Mouse (Mus musculus): ENCODE results near the gene Rcan2.

Gene Rcan2

DNA sequence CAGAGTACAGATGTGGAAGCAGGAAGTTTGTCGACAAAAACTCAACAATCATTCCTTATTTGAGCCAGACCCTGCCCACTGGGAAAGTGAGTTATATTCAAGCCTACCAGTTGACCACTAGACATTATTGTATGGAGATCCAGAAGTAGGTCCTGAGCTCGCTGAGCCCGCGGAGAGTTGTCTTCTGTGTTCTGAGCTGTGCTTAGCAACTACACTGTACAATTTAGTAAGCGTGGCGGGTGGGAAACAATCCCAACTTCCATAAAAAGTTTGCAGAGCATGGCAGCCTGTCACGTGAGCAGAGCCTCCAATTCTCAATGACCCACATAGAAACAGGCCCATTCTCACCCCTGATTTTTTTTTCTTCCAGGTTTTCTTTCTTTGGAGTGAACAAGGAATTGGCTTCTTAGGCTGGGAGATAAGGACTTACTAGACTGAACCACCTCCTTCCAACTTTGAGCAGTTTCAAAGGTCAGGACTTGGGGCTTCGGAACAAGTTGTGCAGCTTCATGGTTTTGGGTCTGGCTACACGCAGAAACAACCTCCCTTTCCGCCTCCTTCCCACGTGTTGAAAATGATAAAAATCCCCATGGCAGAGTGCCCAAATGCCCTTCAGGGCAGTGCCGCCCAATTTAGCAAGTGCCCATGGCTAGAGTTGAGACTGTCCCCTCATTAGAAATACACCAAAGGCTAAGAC lies 276.1 kb downstream of the Rcan2 start:
- DNase-seq (ENCODE audit: low spot score) = no peak

- DNase-seq (ENCODE audit: low spot score) = no peak
These were observed 276.7 kb downstream of the Rcan2 start for GRCm38 (mm10) chr17:44077843-44078160.

- peak; percentile 82 for DNase-seq (ENCODE audit: low spot score)
These were observed 277.6 kb downstream of the Rcan2 start, which contains the start of gene Enpp5 for GRCm38 (mm10) chr17:44078631-44079350. Gene Enpp5, plus strand, starts transcription at chr17:44078813.

GRCm38 (mm10) chr17:44083156-44083555 lies 282.0 kb downstream of the Rcan2 start:
- DNase-seq (ENCODE audit: low spot score) = no peak

- DNase-seq (ENCODE audit: low spot score) = peak; percentile 12
These were observed 287.1 kb downstream of the Rcan2 start for GRCm38 (mm10) chr17:44088226-44088625.
